Mouse (Mus musculus): ENCODE data around the gene Trim8. TPM values are rescaled to one million over a fixed set of nuclear protein-coding genes. Genes with fewer than 3 reads are reported as not detected.

Gene Trim8
- 10 to 100 TPM; 15.8 to 21.3 TPM for polyA plus RNA-seq (2017; shearing (Covaris generic))

GRCm38 (mm10) chr19:46501401-46502068 lies at the start of gene Trim8:
TSS of gene Trim8 (plus strand) at chr19:46501702.
- no peak for ATAC-seq

- no peak for ATAC-seq
These were observed 49.3 kb upstream of the Trim8 start for GRCm38 (mm10) chr19:46452052-46452827.

GRCm38 (mm10) chr19:46452916-46453315 lies 48.6 kb upstream of the Trim8 start:
- ATAC-seq = no peak

GRCm38 (mm10) chr19:46454126-46454880 lies 47.2 kb upstream of the Trim8 start:
- ATAC-seq = no peak

GRCm38 (mm10) chr19:46455032-46455431 lies 46.5 kb upstream of the Trim8 start:
- no peak for ATAC-seq

GRCm38 (mm10) chr19:46455556-46455955 lies 45.9 kb upstream of the Trim8 start:
- ATAC-seq = no peak

GRCm38 (mm10) chr19:46456018-46456735 lies 45.3 kb upstream of the Trim8 start:
- no peak for ATAC-seq

GRCm38 (mm10) chr19:46457798-46458197 lies 43.7 kb upstream of the Trim8 start:
- no peak for ATAC-seq

- no peak for ATAC-seq
These were observed 42.2 kb upstream of the Trim8 start for GRCm38 (mm10) chr19:46459256-46459655.

- ATAC-seq = no peak
These were observed 41.6 kb upstream of the Trim8 start for GRCm38 (mm10) chr19:46459889-46460288.

GRCm38 (mm10) chr19:46462574-46462973 lies 38.9 kb upstream of the Trim8 start:
- no peak for ATAC-seq

GRCm38 (mm10) chr19:46463446-46463845 lies 38.1 kb upstream of the Trim8 start:
- ATAC-seq = no peak

GRCm38 (mm10) chr19:46466160-46466559 lies 35.3 kb upstream of the Trim8 start:
- peak; percentile 32 for ATAC-seq

GRCm38 (mm10) chr19:46467051-46467503 lies 34.4 kb upstream of the Trim8 start:
- ATAC-seq = peak; percentile 70

- ATAC-seq = peak; percentile 37
These were observed 30.9 kb upstream of the Trim8 start for GRCm38 (mm10) chr19:46470364-46471240.

- peak; percentile 29 for ATAC-seq
These were observed 30.0 kb upstream of the Trim8 start for GRCm38 (mm10) chr19:46471324-46472093.

GRCm38 (mm10) chr19:46477432-46477845 lies 24.1 kb upstream of the Trim8 start:
- ATAC-seq = no peak

- ATAC-seq = no peak
These were observed 23.3 kb upstream of the Trim8 start for GRCm38 (mm10) chr19:46478242-46478641.

GRCm38 (mm10) chr19:46478826-46479225 lies 22.7 kb upstream of the Trim8 start:
- ATAC-seq = peak; percentile 92

- ATAC-seq = peak; percentile 24
These were observed 22.0 kb upstream of the Trim8 start for GRCm38 (mm10) chr19:46479306-46480075.
